Mouse (Mus musculus): ENCODE measurements around the gene Vsig4. TPM values are rescaled to one million over a fixed set of nuclear protein-coding genes. Genes with fewer than 3 reads are reported as not detected.
"Not testable (repeated sequence)": the region's sequence is repeated elsewhere in the genome, so short reads cannot be mapped to it uniquely, and the experiment has no call there.

Gene Vsig4
- polyA plus RNA-seq, 1 experiment from 2014 or later, result not detected

DNA sequence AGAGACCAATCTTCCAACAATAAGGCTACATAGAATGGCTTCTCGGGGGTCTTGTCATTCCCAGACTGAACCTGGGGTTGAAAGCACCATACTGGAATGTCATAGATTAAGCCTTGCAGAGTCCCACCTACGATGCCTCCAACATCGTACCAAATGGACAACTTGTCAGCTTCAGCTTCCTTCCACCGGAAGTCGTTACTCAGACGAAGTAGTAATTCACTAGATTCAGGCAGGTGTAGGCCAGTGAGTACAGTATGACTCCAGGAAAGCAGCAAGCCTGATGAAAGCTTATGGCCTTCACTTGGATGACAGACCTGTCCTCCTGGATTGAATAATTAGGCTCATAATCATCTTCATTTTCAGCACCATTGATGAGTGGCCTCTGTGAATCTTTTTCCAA is 69.0 kb downstream of the Vsig4 start:
- ATAC-seq (replicated peaks; ENCODE audit: insufficient number of reproducible peaks, low FRiP score, low TSS enrichment, low read depth) (no peak), DNase-seq (ENCODE audit: low spot score) (no peak)
- Histone ChIP-seq H3K27ac (replicated peaks; ENCODE audit: low read depth, low read length) (no peak overlapping the region), H3K27me3 (ENCODE audit: control insufficient read depth, insufficient read depth, low read length) (no peaks in the 10 kb centered on the region), H3K9me3 (replicated peaks; ENCODE audit: control insufficient read depth, low read length) (no peaks in the 10 kb centered on the region), H3K4me1 (ENCODE audit: control insufficient read depth, insufficient read depth, low read length) (no peaks in the 10 kb centered on the region), H3K36me3 (replicated peaks; ENCODE audit: control insufficient read depth, insufficient read depth, low read depth, low read length) (no peaks in the 10 kb centered on the region), H3K4me2 (ENCODE audit: low read depth, low read length) (no peak overlapping the region), H3K4me3 (ENCODE audit: low read depth, low read length) (no peak overlapping the region), H3K9ac (replicated peaks; ENCODE audit: low read length) (no peak overlapping the region)
- WGBS, result 92% methylated on average over 6 of the region's 6 CpGs

GRCm38 (mm10) chrX:96218088-96218487 is 75.2 kb downstream of the Vsig4 start:
- H3K36me3 ChIP-seq (replicated peaks; ENCODE audit: control insufficient read depth, insufficient read depth, low read depth, low read length), result no peaks in the 10 kb centered on the region
- no peaks in the 10 kb centered on the region for H3K9me3 ChIP-seq (replicated peaks; ENCODE audit: control insufficient read depth, low read length)
- H3K4me1 ChIP-seq (ENCODE audit: control insufficient read depth, insufficient read depth, low read length), result no peaks in the 10 kb centered on the region
- WGBS, result 44% methylated on average over 1 of the region's 1 CpGs
- H3K27ac ChIP-seq (replicated peaks; ENCODE audit: low read depth, low read length), result no peak overlapping the region
- no peak overlapping the region for H3K4me3 ChIP-seq (ENCODE audit: low read depth, low read length)
- no peak overlapping the region for H3K4me2 ChIP-seq (ENCODE audit: low read depth, low read length)
- H3K9ac ChIP-seq (replicated peaks; ENCODE audit: low read length), result no peak overlapping the region
- DNase-seq (ENCODE audit: low spot score) (no peak), ATAC-seq (replicated peaks; ENCODE audit: insufficient number of reproducible peaks, low FRiP score, low TSS enrichment, low read depth) (no peak)
- H3K27me3 ChIP-seq (ENCODE audit: control insufficient read depth, insufficient read depth, low read length), result no peaks in the 10 kb centered on the region

DNA sequence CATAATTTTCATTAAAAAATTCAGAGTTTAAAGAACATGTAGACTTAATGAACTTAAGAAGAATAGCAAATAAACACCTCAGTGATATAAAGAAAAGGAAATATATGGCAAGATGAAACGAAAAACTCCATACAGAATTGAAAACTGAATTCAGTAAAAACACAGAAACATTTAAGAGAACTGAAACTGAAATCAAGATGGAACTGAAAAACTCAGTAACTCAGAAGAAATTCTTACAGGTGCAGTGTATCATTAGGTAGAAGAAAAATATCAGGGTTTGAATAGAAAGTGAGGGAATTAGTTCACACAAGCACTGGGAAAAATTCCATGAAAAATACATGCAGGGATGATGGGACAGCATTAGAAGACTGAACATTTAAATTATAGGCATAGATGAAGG is 86.4 kb downstream of the Vsig4 start:
- no peaks in the 10 kb centered on the region for H3K9me3 ChIP-seq (replicated peaks; ENCODE audit: control insufficient read depth, low read length)
- H3K27ac ChIP-seq (replicated peaks; ENCODE audit: low read depth, low read length), result no peak overlapping the region
- no peak overlapping the region for H3K4me2 ChIP-seq (ENCODE audit: low read depth, low read length)
- no peak overlapping the region for H3K4me3 ChIP-seq (ENCODE audit: low read depth, low read length)
- ATAC-seq (replicated peaks; ENCODE audit: insufficient number of reproducible peaks, low FRiP score, low TSS enrichment, low read depth) (no peak), DNase-seq (ENCODE audit: low spot score) (no peak)
- H3K27me3 ChIP-seq (ENCODE audit: control insufficient read depth, insufficient read depth, low read length), result no peaks in the 10 kb centered on the region
- no peaks in the 10 kb centered on the region for H3K4me1 ChIP-seq (ENCODE audit: control insufficient read depth, insufficient read depth, low read length)
- H3K36me3 ChIP-seq (replicated peaks; ENCODE audit: control insufficient read depth, insufficient read depth, low read depth, low read length), result no peaks in the 10 kb centered on the region
- no peak overlapping the region for H3K9ac ChIP-seq (replicated peaks; ENCODE audit: low read length)
- WGBS, result 50% methylated on average over 1 of the region's 1 CpGs

- 79% methylated on average over 3 of the region's 3 CpGs for WGBS
- not testable (repeated sequence) for H3K9me3 ChIP-seq (replicated peaks; ENCODE audit: control insufficient read depth, low read length); H3K36me3 ChIP-seq (replicated peaks; ENCODE audit: control insufficient read depth, insufficient read depth, low read depth, low read length); H3K27ac ChIP-seq (replicated peaks; ENCODE audit: low read depth, low read length); H3K9ac ChIP-seq (replicated peaks; ENCODE audit: low read length); H3K4me1 ChIP-seq (ENCODE audit: control insufficient read depth, insufficient read depth, low read length); DNase-seq (ENCODE audit: low spot score); H3K27me3 ChIP-seq (ENCODE audit: control insufficient read depth, insufficient read depth, low read length); ATAC-seq (replicated peaks; ENCODE audit: insufficient number of reproducible peaks, low FRiP score, low TSS enrichment, low read depth); H3K4me3 ChIP-seq (ENCODE audit: low read depth, low read length); H3K4me2 ChIP-seq (ENCODE audit: low read depth, low read length)
Measured at GRCm38 (mm10) chrX:96205143-96205542, 88.1 kb downstream of the Vsig4 start.

MicroRNA genes within 50 kb of the gene (microRNA counts, 519-probe panel; counts per million panel counts)
- 3,454 counts per million, percentile 49 among the panel's probes with 10 or more counts for microRNA mmu-miR-223

Small RNAs within 50 kb of the gene (microRNA-seq; reads per million reads assigned to microRNA genes)
- gene Mir223 (ENCODE audit: borderline number of aligned reads), result 508 reads per million, percentile 63 among the genes with 10 or more reads in this experiment

Other genes starting within 250 kb of the Vsig4 start
- gene Msn, start 197.4 kb downstream of the Vsig4 start, polyA plus RNA-seq (2014; fragmentation: Nextera tagmentation; extraction: Ambion mirVana), result 91.8 and 94.2 TPM in 2 replicates
- 27.6 and 28.0 TPM in 2 replicates for gene Heph, start 161.9 kb upstream of the Vsig4 start, polyA plus RNA-seq (2014; fragmentation: Nextera tagmentation; extraction: Ambion mirVana)
- gene Hsf3, start 162.9 kb upstream of the Vsig4 start, polyA plus RNA-seq (2014; fragmentation: Nextera tagmentation; extraction: Ambion mirVana), result 0.17 TPM in 1 of 2 replicates, not detected in the other